Comparison of ENCODE assay signal across 23 mouse cellular contexts in the genomic region with DNA sequence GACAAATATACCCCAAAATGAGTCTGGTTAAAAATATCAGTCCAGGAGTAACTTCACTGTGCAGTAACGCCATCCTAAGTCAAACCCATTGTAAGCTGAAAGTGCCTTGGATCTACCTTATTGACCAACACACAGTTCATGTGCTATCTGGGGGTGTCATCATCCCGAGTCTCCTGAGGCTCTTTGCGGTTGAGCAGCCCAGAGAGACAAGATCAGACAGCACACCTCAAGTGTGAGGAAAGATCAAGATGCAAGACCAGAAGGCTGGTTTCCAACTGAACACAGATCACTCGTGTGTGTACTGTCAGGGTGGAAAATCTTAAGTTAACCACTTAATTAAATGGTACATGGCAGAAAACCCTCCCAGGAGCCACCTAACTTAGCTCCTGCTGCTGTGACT.
DNase-seq lines count a peak whose midpoint lies in the region; ATAC-seq and TF ChIP-seq lines count a peak whose summit lies in the region.
"Had no signal": no experiment of that assay in that cellular context is flagged by ENCODE, and none has a peak within 500 bp of the region (broad histone marks: within the 10 kb centered on the region; RNA-seq: fewer than 3 reads in every experiment).

No protein-coding gene starts in this region.

- H3K9ac ChIP-seq in liver, embryonic 12.5 days, result no peak overlapping the region
- H3K9ac ChIP-seq in liver, postnatal 0 days (replicated peaks), result no peak overlapping the region
- no peak overlapping the region for H3K9ac ChIP-seq in kidney, embryonic 15.5 days
- no peak overlapping the region for H3K9ac ChIP-seq in forebrain, embryonic 13.5 days
- H3K9ac ChIP-seq: forebrain, embryonic 15.5 days; limb, embryonic 15.5 days; liver, embryonic 14.5 days; lung, embryonic 15.5 days; midbrain, embryonic 13.5 days had no signal

- TF ChIP-seq CTCF in liver, postnatal 0 days (IDR thresholded peaks at IDR 0.05; ENCODE audit: low read depth), result no peak

- ATAC-seq in liver, embryonic 12.5 days, result no peak
- ATAC-seq in liver, postnatal 0 days, result no peak
- ATAC-seq in CD4-positive, CD25-positive, alpha-beta regulatory T cell, adult 4 months, result peak; percentile 24
- peak; percentile 29; the same call in 1 of the 2 replicates for ATAC-seq in monocyte, adult 5-6 weeks (replicated peaks; ENCODE audit: insufficient number of reproducible peaks, low FRiP score, low TSS enrichment, poor library complexity, severe bottlenecking)
- ATAC-seq in kidney, embryonic 15.5 days (replicated peaks; ENCODE audit: low FRiP score), result no peak
- no peak for ATAC-seq in forebrain, embryonic 13.5 days
- ATAC-seq: forebrain, embryonic 15.5 days had no signal

- H3K27me3 ChIP-seq in liver, embryonic 12.5 days (replicated peaks), result no peaks in the 10 kb centered on the region
- H3K27me3 ChIP-seq in liver, postnatal 0 days (ENCODE audit: insufficient read depth, low read length), result no peaks in the 10 kb centered on the region
- no peaks in the 10 kb centered on the region for H3K27me3 ChIP-seq in kidney, embryonic 15.5 days
- no peaks in the 10 kb centered on the region for H3K27me3 ChIP-seq in forebrain, embryonic 13.5 days
- H3K27me3 ChIP-seq: forebrain, embryonic 15.5 days; limb, embryonic 15.5 days; lung, embryonic 15.5 days; megakaryocyte, embryonic 14.5 days had no signal

- no peak for TF ChIP-seq EP300 in liver, postnatal 0 days (IDR thresholded peaks at IDR 0.05; ENCODE audit: low read depth)

- 0 out of 2 replicates have a peak overlapping the region, but pooled peaks have one; percentile 10 for H3K4me2 ChIP-seq in liver, embryonic 12.5 days
- H3K4me2 ChIP-seq in liver, postnatal 0 days (ENCODE audit: low read depth, low read length), result no peak overlapping the region
- H3K4me2 ChIP-seq in kidney, embryonic 15.5 days, result no peak overlapping the region
- H3K4me2 ChIP-seq in forebrain, embryonic 13.5 days, result no peak overlapping the region
- H3K4me2 ChIP-seq: forebrain, embryonic 15.5 days; limb, embryonic 15.5 days; lung, embryonic 15.5 days; midbrain, embryonic 13.5 days had no signal

- DNase-seq in liver, postnatal 0 days, result no peak
- DNase-seq in gonadal fat pad, adult 2 months (ENCODE audit: low read depth), result peak; percentile 75
- DNase-seq in cerebellum, adult 18-20 months, result no peak
- DNase-seq: adrenal gland, postnatal 10 days; cerebellum, adult 9-10 months; cerebellum, postnatal 36 days; gastrocnemius, adult 2 months; gastrocnemius, postnatal 36 days; kidney, adult 8-10 months; kidney, postnatal 10 days; layer of hippocampus, postnatal 36 days had no signal

- H3K4me1 ChIP-seq in liver, embryonic 12.5 days, result peaks cover 18% of the 10 kb centered on the region
- H3K4me1 ChIP-seq in liver, postnatal 0 days (ENCODE audit: insufficient read depth), result peaks cover 7% of the 10 kb centered on the region
- 0 out of 2 replicates have a peak, but pooled peaks cover 14% of the 10 kb centered on the region for H3K4me1 ChIP-seq in kidney, embryonic 15.5 days
- peaks cover 15% of the 10 kb centered on the region for H3K4me1 ChIP-seq in forebrain, embryonic 13.5 days
- H3K4me1 ChIP-seq: limb, embryonic 10.5 days; lung, embryonic 15.5 days; megakaryocyte, embryonic 14.5 days had no signal

- H3K36me3 ChIP-seq in liver, embryonic 12.5 days, result no peaks in the 10 kb centered on the region
- H3K36me3 ChIP-seq in liver, postnatal 0 days (replicated peaks; ENCODE audit: insufficient read depth, low read length), result no peaks in the 10 kb centered on the region
- H3K36me3 ChIP-seq in kidney, embryonic 15.5 days, result no peaks in the 10 kb centered on the region
- no peaks in the 10 kb centered on the region for H3K36me3 ChIP-seq in forebrain, embryonic 13.5 days (ENCODE audit: poor library complexity, severe bottlenecking)
- H3K36me3 ChIP-seq: forebrain, embryonic 15.5 days; limb, embryonic 10.5 days; limb, embryonic 15.5 days; lung, embryonic 15.5 days; midbrain, embryonic 13.5 days had no signal

- no peak overlapping the region for H3K27ac ChIP-seq in liver, embryonic 12.5 days
- no peak overlapping the region for H3K27ac ChIP-seq in liver, postnatal 0 days (ENCODE audit: low read depth)
- H3K27ac ChIP-seq in kidney, embryonic 15.5 days, result no peak overlapping the region
- H3K27ac ChIP-seq in forebrain, embryonic 13.5 days, result no peak overlapping the region
- H3K27ac ChIP-seq: forebrain, embryonic 15.5 days; gastrocnemius, adult 2 months; limb, embryonic 10.5 days; limb, embryonic 15.5 days; liver, embryonic 14.5 days; lung, embryonic 15.5 days; midbrain, embryonic 13.5 days had no signal

- no peaks in the 10 kb centered on the region for H3K9me3 ChIP-seq in liver, embryonic 12.5 days (replicated peaks)
- no peaks in the 10 kb centered on the region for H3K9me3 ChIP-seq in liver, postnatal 0 days (ENCODE audit: low read length)
- H3K9me3 ChIP-seq in kidney, embryonic 15.5 days (replicated peaks), result no peaks in the 10 kb centered on the region
- H3K9me3 ChIP-seq in forebrain, embryonic 13.5 days (replicated peaks), result no peaks in the 10 kb centered on the region
- H3K9me3 ChIP-seq: forebrain, embryonic 15.5 days; limb, embryonic 10.5 days; limb, embryonic 15.5 days; lung, embryonic 15.5 days; midbrain, embryonic 13.5 days had no signal

- WGBS in liver, embryonic 12.5 days (ENCODE audit: insufficient replicate concordance), result 53% methylated on average over 4 of the region's 4 CpGs
- 51% methylated on average over 4 of the region's 4 CpGs for WGBS in liver, postnatal 0 days (ENCODE audit: insufficient replicate concordance)
- 76% methylated on average over 4 of the region's 4 CpGs for WGBS in kidney, embryonic 15.5 days
- 90% methylated on average over 4 of the region's 4 CpGs for WGBS in forebrain, embryonic 13.5 days

- H3K4me3 ChIP-seq in liver, embryonic 12.5 days, result no peak overlapping the region
- no peak overlapping the region for H3K4me3 ChIP-seq in liver, postnatal 0 days (ENCODE audit: low read depth, low read length)
- H3K4me3 ChIP-seq in kidney, embryonic 15.5 days (replicated peaks), result no peak overlapping the region
- H3K4me3 ChIP-seq in forebrain, embryonic 13.5 days, result no peak overlapping the region
- H3K4me3 ChIP-seq: forebrain, embryonic 15.5 days; gastrocnemius, adult 2 months; limb, embryonic 10.5 days; limb, embryonic 15.5 days; lung, embryonic 15.5 days; megakaryocyte, embryonic 14.5 days; midbrain, embryonic 13.5 days had no signal

Comparison
In these comparisons a context has a peak if more than half of its experiments do, and no peak if none do; other contexts are left out.
1. ATAC-seq: peak in CD4-positive, CD25-positive, alpha-beta regulatory T cell, adult 4 months (single experiment) and monocyte, adult 5-6 weeks (single experiment); none in liver, embryonic 12.5 days (single experiment), liver, postnatal 0 days (single experiment), kidney, embryonic 15.5 days (single experiment) and forebrain, embryonic 13.5 days (single experiment).